Mouse (Mus musculus): Measurements from ENCODE around the gene Zswim3.

DNA sequence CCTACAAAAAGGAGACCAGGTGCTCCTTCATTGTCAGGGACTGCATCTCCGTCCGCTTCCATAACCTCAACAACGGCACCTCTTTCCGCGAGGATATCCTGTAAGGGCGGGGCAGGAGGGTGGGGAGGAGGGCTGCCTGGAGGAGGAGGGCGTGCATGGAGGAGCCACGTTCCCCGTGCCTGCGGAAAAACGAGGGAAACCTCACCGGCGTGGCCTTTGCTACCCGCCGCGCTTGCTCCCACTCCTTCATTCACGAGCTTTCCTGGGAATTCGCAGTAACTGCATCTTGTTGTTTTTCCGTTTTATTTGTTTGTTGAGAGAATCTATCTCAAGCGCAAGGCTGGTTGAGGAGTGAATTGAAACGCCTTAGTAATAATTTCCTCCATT lies 427 bp downstream of the Zswim3 start:
- TF ChIP-seq CTCF (IDR thresholded peaks at IDR 0.05; ENCODE audit: low read depth, low read length), result no peak
- no peak for TF ChIP-seq POLR2A (IDR thresholded peaks at IDR 0.05; ENCODE audit: extremely low read depth, insufficient read depth, low read length)

Data from liver, adult 2 months (tissue).